Mouse (Mus musculus) liver, embryonic 11.5 days (tissue): ENCODE measurements around the gene Trpm2. TPM values are rescaled to one million over a fixed set of nuclear protein-coding genes. Genes with fewer than 3 reads are reported as not detected.

Source experiments
- ATAC-seq: fragments of 200-750 bp; cut with Nextera tagmentation; replicated peaks from 2 replicates; pipeline ENCODE4 v1.8.0; 2017; ENCODE audit warnings: moderate number of reproducible peaks, mild to moderate bottlenecking, moderate TSS enrichment, moderate library complexity; ENCODE audit not compliant: low FRiP score
- DNase-seq: peaks from one replicate; pipeline ENCODE4 v3.0.0-alpha.2; 2017; ENCODE audit warnings: low spot score
- H3K27ac ChIP-seq: fragments of 300-500 bp; sonication (generic); 2 replicates; pipeline ENCODE4 v1.5.1; 2014; ENCODE audit warnings: mild to moderate bottlenecking, low read depth, low read length, control low read depth
- H3K27me3 ChIP-seq: fragments of 300-500 bp; sonication (generic); replicated peaks from 2 replicates; pipeline ENCODE4 v1.6.1; 2014; ENCODE audit warnings: low read length, mixed read lengths; ENCODE audit not compliant: control insufficient read depth, insufficient read depth
- H3K36me3 ChIP-seq: fragments of 300-500 bp; sonication (generic); 2 replicates; pipeline ENCODE4 v1.6.1; 2014; ENCODE audit warnings: mild to moderate bottlenecking, low read length, moderate library complexity, mixed read lengths; ENCODE audit not compliant: control insufficient read depth, insufficient read depth
- H3K4me1 ChIP-seq: fragments of 300-500 bp; sonication (generic); replicated peaks from 2 replicates; pipeline ENCODE4 v1.6.1; 2014; ENCODE audit warnings: low read length, mixed read lengths; ENCODE audit not compliant: control insufficient read depth, insufficient read depth
- H3K4me2 ChIP-seq: fragments of 300-500 bp; sonication (generic); 2 replicates; pipeline ENCODE4 v1.6.1; 2014; ENCODE audit warnings: mild to moderate bottlenecking, control low read depth, moderate library complexity
- H3K4me3 ChIP-seq: fragments of 300-500 bp; sonication (generic); 2 replicates; pipeline ENCODE4 v1.5.1; 2014; ENCODE audit warnings: low read depth, low read length, control low read depth
- H3K9ac ChIP-seq: fragments of 300-500 bp; sonication (generic); 2 replicates; pipeline ENCODE4 v1.6.1; 2014; ENCODE audit warnings: low read depth, low read length, control low read depth
- H3K9me3 ChIP-seq: fragments of 300-500 bp; sonication (generic); 2 replicates; pipeline ENCODE4 v1.6.1; 2016; ENCODE audit warnings: low read length, inconsistent platforms, mixed read lengths; ENCODE audit not compliant: control insufficient read depth
- WGBS: fragments of 180-500 bp; shearing (Covaris S2); extraction: QIAGEN DNeasy Blood & Tissue Kit; methylation state at CpG from one replicate; pipeline ENCODE4 v1.1.7; 2014; 5-methylcytosine and 5-hydroxymethylcytosine counted together
- polyA plus RNA-seq: library from polyadenylated mRNA; unstranded; fragments of >200 nt; fragmentation: Nextera tagmentation; extraction: Ambion mirVana; gene quantifications from 2 replicates; pipeline ENCODE4 v1.2.1, GENCODE M21; 2014

Gene Trpm2
- polyA plus RNA-seq, 1 experiment from 2014 or later, result 1.2 TPM

GRCm38 (mm10) chr10:77974811-77975210 is 4.4 kb upstream of the Trpm2 start:
- 65% methylated on average over 5 of the region's 5 CpGs for WGBS
- no peak overlapping the region for H3K4me2 ChIP-seq
- H3K4me1 ChIP-seq, result peaks cover 10% of the 10 kb centered on the region
- ATAC-seq (no peak), DNase-seq (no peak)
- no peak overlapping the region for H3K9ac ChIP-seq
- no peak overlapping the region for H3K4me3 ChIP-seq
- H3K9me3 ChIP-seq, result no peaks in the 10 kb centered on the region
- H3K36me3 ChIP-seq, result no peaks in the 10 kb centered on the region
- no peak overlapping the region for H3K27ac ChIP-seq
- peaks cover 9% of the 10 kb centered on the region for H3K27me3 ChIP-seq

GRCm38 (mm10) chr10:77974323-77974722 is 4.0 kb upstream of the Trpm2 start:
- ATAC-seq (no peak), DNase-seq (no peak)
- Histone ChIP-seq H3K27me3 (peaks cover 14% of the 10 kb centered on the region), H3K27ac (no peak overlapping the region), H3K9ac (no peak overlapping the region), H3K4me1 (peaks cover 10% of the 10 kb centered on the region), H3K4me2 (no peak overlapping the region), H3K9me3 (no peaks in the 10 kb centered on the region), H3K4me3 (no peak overlapping the region), H3K36me3 (no peaks in the 10 kb centered on the region)
- 69% methylated on average over 5 of the region's 5 CpGs for WGBS

DNA sequence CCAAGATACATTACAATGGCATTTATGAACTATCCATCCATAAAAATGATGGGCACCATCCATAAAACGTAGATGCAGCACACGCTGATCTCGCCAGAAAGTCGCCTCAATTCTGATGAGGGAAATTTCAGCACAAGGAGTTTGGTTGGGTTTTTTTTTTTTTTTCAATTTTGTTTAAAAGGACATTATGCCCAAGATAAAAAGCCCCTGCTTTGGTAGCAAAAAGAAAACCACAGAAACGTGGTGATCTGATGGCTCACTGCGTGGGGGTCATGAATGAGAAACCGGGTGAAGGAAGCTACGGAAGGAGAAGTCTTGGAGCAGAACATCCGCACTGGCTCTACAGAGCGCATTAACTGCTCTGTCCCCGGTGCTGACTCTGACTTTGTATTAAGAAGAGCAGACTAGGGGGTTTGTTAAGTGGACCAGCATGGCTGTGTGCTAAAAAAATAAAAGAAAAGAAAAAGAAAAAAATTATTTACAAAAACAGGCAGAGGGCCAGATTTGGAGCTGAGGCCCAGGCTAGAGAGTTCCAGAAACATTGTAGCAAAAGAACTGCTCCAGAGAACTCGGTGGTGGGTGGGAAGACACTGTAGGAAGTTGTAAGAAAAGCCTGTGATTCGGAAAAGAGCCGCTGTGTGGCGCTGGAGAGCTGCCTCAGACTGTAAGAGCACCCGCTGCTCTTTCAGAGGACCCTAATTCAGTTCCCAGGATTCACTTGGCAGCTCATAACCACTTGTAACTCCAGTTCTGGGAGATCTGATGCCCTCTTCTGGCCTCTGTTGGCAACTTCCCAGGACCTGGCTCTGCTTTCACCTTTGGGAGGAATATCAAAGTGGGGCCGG is 1.6 kb upstream of the Trpm2 start:
- Histone ChIP-seq H3K9me3 (no peaks in the 10 kb centered on the region), H3K4me2 (no peak overlapping the region), H3K36me3 (no peaks in the 10 kb centered on the region), H3K9ac (no peak overlapping the region), H3K27me3 (peaks cover 31% of the 10 kb centered on the region), H3K4me1 (0 out of 2 replicates have a peak, but pooled peaks cover 2% of the 10 kb centered on the region), H3K27ac (no peak overlapping the region), H3K4me3 (no peak overlapping the region)
- WGBS, result 53% methylated on average over 17 of the region's 17 CpGs
- ATAC-seq (no peak), DNase-seq (peak; percentile 59)

- Histone ChIP-seq H3K9me3 (no peaks in the 10 kb centered on the region), H3K9ac (no peak overlapping the region), H3K27ac (no peak overlapping the region), H3K4me3 (no peak overlapping the region), H3K36me3 (no peaks in the 10 kb centered on the region), H3K27me3 (peaks cover 32% of the 10 kb centered on the region), H3K4me2 (no peak overlapping the region), H3K4me1 (0 out of 2 replicates have a peak, but pooled peaks cover 2% of the 10 kb centered on the region)
- 49% methylated on average over 10 of the region's 10 CpGs for WGBS
- ATAC-seq (no peak), DNase-seq (no peak)
Measured at GRCm38 (mm10) chr10:77971191-77971590, 828 bp upstream of the Trpm2 start.

- H3K36me3 ChIP-seq, result no peaks in the 10 kb centered on the region
- peak overlapping the region; percentile 56 for H3K4me2 ChIP-seq
- H3K9ac ChIP-seq, result no peak overlapping the region
- no peak for ATAC-seq
- peaks cover 32% of the 10 kb centered on the region for H3K27me3 ChIP-seq
- peak overlapping the region; percentile 30; the same call in 1 of the 2 replicates for H3K4me3 ChIP-seq
- DNase-seq, result no peak
- H3K27ac ChIP-seq, result no peak overlapping the region
- no peaks in the 10 kb centered on the region for H3K9me3 ChIP-seq
- WGBS, result 8% methylated on average over 8 of the region's 8 CpGs
- 0 out of 2 replicates have a peak, but pooled peaks cover 1% of the 10 kb centered on the region for H3K4me1 ChIP-seq
Measured at GRCm38 (mm10) chr10:77969973-77970325, 414 bp downstream of the Trpm2 start.

- H3K4me2 ChIP-seq, result peak overlapping the region; percentile 56
- no peaks in the 10 kb centered on the region for H3K9me3 ChIP-seq
- no peaks in the 10 kb centered on the region for H3K36me3 ChIP-seq
- H3K27me3 ChIP-seq, result peaks cover 32% of the 10 kb centered on the region
- WGBS, result 7% methylated on average over 26 of the region's 26 CpGs
- H3K4me3 ChIP-seq, result peak overlapping the region; percentile 30; the same call in 1 of the 2 replicates
- H3K27ac ChIP-seq, result no peak overlapping the region
- DNase-seq, result no peak
- ATAC-seq, result 0 out of 2 replicates have a peak, but pooled peaks have one; percentile 39
- H3K9ac ChIP-seq, result no peak overlapping the region
- H3K4me1 ChIP-seq, result no peaks in the 10 kb centered on the region
Measured at GRCm38 (mm10) chr10:77969274-77969972, 940 bp downstream of the Trpm2 start.

DNA sequence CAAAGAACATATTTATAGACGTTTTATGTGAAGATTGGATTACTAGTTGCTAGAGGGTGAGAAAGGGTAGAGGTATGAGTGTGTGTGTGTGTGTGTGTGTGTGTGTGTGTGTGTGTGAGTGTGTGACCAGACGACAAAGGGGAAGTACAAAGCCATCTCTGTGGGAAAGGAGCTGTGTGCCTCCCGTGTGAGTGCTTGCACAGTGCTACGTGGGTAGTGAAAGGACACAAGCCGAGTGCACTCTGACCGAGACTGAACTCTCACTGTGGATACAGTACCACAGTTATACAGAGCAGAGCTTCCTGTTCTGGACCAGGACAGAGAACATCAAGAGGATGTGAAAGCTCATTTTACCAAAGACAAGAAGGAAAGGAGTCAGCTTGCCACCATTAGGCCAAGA is 6.4 kb downstream of the Trpm2 start:
- DNase-seq (no peak), ATAC-seq (no peak)
- H3K27ac ChIP-seq, result no peak overlapping the region
- H3K9me3 ChIP-seq, result no peaks in the 10 kb centered on the region
- H3K4me1 ChIP-seq, result no peaks in the 10 kb centered on the region
- no peaks in the 10 kb centered on the region for H3K36me3 ChIP-seq
- H3K4me2 ChIP-seq, result no peak overlapping the region
- no peak overlapping the region for H3K4me3 ChIP-seq
- 56% methylated on average over 6 of the region's 6 CpGs for WGBS
- H3K27me3 ChIP-seq, result peaks cover 15% of the 10 kb centered on the region
- no peak overlapping the region for H3K9ac ChIP-seq

GRCm38 (mm10) chr10:77962725-77963124 is 7.6 kb downstream of the Trpm2 start:
- no peak overlapping the region for H3K4me3 ChIP-seq
- ATAC-seq (no peak), DNase-seq (no peak)
- H3K27me3 ChIP-seq, result peaks cover 4% of the 10 kb centered on the region
- no peak overlapping the region for H3K4me2 ChIP-seq
- no peaks in the 10 kb centered on the region for H3K4me1 ChIP-seq
- H3K9ac ChIP-seq, result no peak overlapping the region
- no peaks in the 10 kb centered on the region for H3K36me3 ChIP-seq
- no peak overlapping the region for H3K27ac ChIP-seq
- no peaks in the 10 kb centered on the region for H3K9me3 ChIP-seq
- 54% methylated on average over 2 of the region's 2 CpGs for WGBS
